Comparison of ENCODE assay signal across 26 mouse cellular contexts in genomic region chr8:79081333-79081732, GRCm38 (mm10). TPM values are rescaled to one million over a fixed set of nuclear protein-coding genes. Genes with fewer than 3 reads are reported as not detected.
A peak's percentile ranks its signal among the peaks of the same experiment; 100 is the strongest.
DNase-seq lines count a peak whose midpoint lies in the region; ATAC-seq lines count a peak whose summit lies in the region.
"Had no signal": no experiment of that assay in that cellular context is flagged by ENCODE, and none has a peak within 500 bp of the region (broad histone marks: within the 10 kb centered on the region; RNA-seq: fewer than 3 reads in every experiment).

No protein-coding gene starts in this region.

- ATAC-seq in forebrain, embryonic 15.5 days (replicated peaks), result no peak
- no peak for ATAC-seq in hindbrain, embryonic 16.5 days
- no peak for ATAC-seq in neural tube, embryonic 13.5 days (ENCODE audit: low read depth)
- no peak for ATAC-seq in intestine, embryonic 16.5 days
- ATAC-seq: intestine, embryonic 15.5 days; midbrain, embryonic 13.5 days had no signal

- no peak overlapping the region for H3K4me3 ChIP-seq in forebrain, embryonic 15.5 days
- no peak overlapping the region for H3K4me3 ChIP-seq in forebrain, embryonic 10.5 days
- H3K4me3 ChIP-seq in hindbrain, embryonic 16.5 days (ENCODE audit: low read length), result no peak overlapping the region
- H3K4me3 ChIP-seq in hindbrain, embryonic 10.5 days, result no peak overlapping the region
- H3K4me3 ChIP-seq in neural tube, embryonic 13.5 days, result no peak overlapping the region
- no peak overlapping the region for H3K4me3 ChIP-seq in intestine, embryonic 16.5 days (ENCODE audit: low read length)
- H3K4me3 ChIP-seq: embryonic facial prominence, embryonic 13.5 days; hindbrain, embryonic 15.5 days; intestine, embryonic 15.5 days; left cerebral cortex, adult 2 months; limb, embryonic 13.5 days; megakaryocyte, embryonic 14.5 days; midbrain, embryonic 13.5 days; stomach, embryonic 15.5 days had no signal

- DNase-seq in forebrain, embryonic 10.5 days (ENCODE audit: extremely low spot score, low spot score), result no peak
- DNase-seq in hindbrain, embryonic 10.5 days (ENCODE audit: low spot score), result no peak
- DNase-seq in neural tube, embryonic 10.5 days (ENCODE audit: extremely low spot score, low spot score), result no peak
- no peak for DNase-seq in testis, postnatal 10 days (ENCODE audit: low spot score)
- DNase-seq: adrenal gland, adult 8-10 months; cerebellum, adult 11-12 months; cerebellum, adult 9-11 months; gastrocnemius, postnatal 10 days; kidney, adult 9 months; kidney, postnatal 14 days; lung, postnatal 4 days; right cerebral cortex, postnatal 25 days; thymus, postnatal 25 days had no signal

- H3K9ac ChIP-seq in forebrain, embryonic 15.5 days (replicated peaks), result no peak overlapping the region
- H3K9ac ChIP-seq in hindbrain, embryonic 16.5 days (ENCODE audit: low read depth, low read length), result no peak overlapping the region
- H3K9ac ChIP-seq in neural tube, embryonic 13.5 days, result no peak overlapping the region
- no peak overlapping the region for H3K9ac ChIP-seq in intestine, embryonic 16.5 days (ENCODE audit: low read depth, low read length)
- H3K9ac ChIP-seq: embryonic facial prominence, embryonic 13.5 days; hindbrain, embryonic 15.5 days; intestine, embryonic 15.5 days; limb, embryonic 13.5 days; midbrain, embryonic 13.5 days; stomach, embryonic 15.5 days had no signal

- 64% methylated on average over 4 of the region's 4 CpGs for WGBS in forebrain, embryonic 15.5 days
- 92% methylated on average over 4 of the region's 4 CpGs for WGBS in forebrain, embryonic 10.5 days
- WGBS in hindbrain, embryonic 16.5 days, result 79% methylated on average over 4 of the region's 4 CpGs
- 92% methylated on average over 4 of the region's 4 CpGs for WGBS in hindbrain, embryonic 10.5 days
- WGBS in neural tube, embryonic 13.5 days, result 92% methylated on average over 4 of the region's 4 CpGs
- WGBS in intestine, embryonic 16.5 days, result 78% methylated on average over 4 of the region's 4 CpGs

- peak overlapping the region; percentile 59; the same call in 1 of the 2 replicates for H3K27ac ChIP-seq in forebrain, embryonic 15.5 days (replicated peaks)
- H3K27ac ChIP-seq in forebrain, embryonic 10.5 days, result no peak overlapping the region
- peak overlapping the region; percentile 25; the same call in 1 of the 2 replicates for H3K27ac ChIP-seq in hindbrain, embryonic 16.5 days (ENCODE audit: low read depth, low read length)
- no peak overlapping the region for H3K27ac ChIP-seq in hindbrain, embryonic 10.5 days
- H3K27ac ChIP-seq in neural tube, embryonic 13.5 days (replicated peaks), result peak overlapping the region; percentile 49; the same call in 1 of the 2 replicates
- H3K27ac ChIP-seq in intestine, embryonic 16.5 days (ENCODE audit: low read length), result no peak overlapping the region
- H3K27ac ChIP-seq: embryonic facial prominence, embryonic 13.5 days; intestine, embryonic 15.5 days; left cerebral cortex, adult 2 months; limb, embryonic 13.5 days; midbrain, embryonic 13.5 days; stomach, embryonic 15.5 days had no signal

- no peaks in the 10 kb centered on the region for H3K9me3 ChIP-seq in forebrain, embryonic 15.5 days
- no peaks in the 10 kb centered on the region for H3K9me3 ChIP-seq in forebrain, embryonic 10.5 days
- no peaks in the 10 kb centered on the region for H3K9me3 ChIP-seq in hindbrain, embryonic 16.5 days (ENCODE audit: control insufficient read depth, low read length)
- H3K9me3 ChIP-seq in hindbrain, embryonic 10.5 days, result no peaks in the 10 kb centered on the region
- H3K9me3 ChIP-seq in neural tube, embryonic 13.5 days, result no peaks in the 10 kb centered on the region
- no peaks in the 10 kb centered on the region for H3K9me3 ChIP-seq in intestine, embryonic 16.5 days (ENCODE audit: control insufficient read depth, low read length)
- H3K9me3 ChIP-seq: embryonic facial prominence, embryonic 13.5 days; hindbrain, embryonic 15.5 days; intestine, embryonic 15.5 days; limb, embryonic 13.5 days; megakaryocyte, embryonic 14.5 days; midbrain, embryonic 13.5 days; stomach, embryonic 15.5 days had no signal

- no peaks in the 10 kb centered on the region for H3K27me3 ChIP-seq in forebrain, embryonic 15.5 days
- H3K27me3 ChIP-seq in forebrain, embryonic 10.5 days (ENCODE audit: poor library complexity, severe bottlenecking), result no peaks in the 10 kb centered on the region
- H3K27me3 ChIP-seq in hindbrain, embryonic 16.5 days (replicated peaks; ENCODE audit: control insufficient read depth, insufficient read depth, low read length), result no peaks in the 10 kb centered on the region
- H3K27me3 ChIP-seq in hindbrain, embryonic 10.5 days (ENCODE audit: insufficient read depth, poor library complexity, severe bottlenecking), result no peaks in the 10 kb centered on the region
- H3K27me3 ChIP-seq in neural tube, embryonic 13.5 days, result no peaks in the 10 kb centered on the region
- no peaks in the 10 kb centered on the region for H3K27me3 ChIP-seq in intestine, embryonic 16.5 days (replicated peaks; ENCODE audit: control insufficient read depth, insufficient read depth, low read length)
- H3K27me3 ChIP-seq: embryonic facial prominence, embryonic 13.5 days; hindbrain, embryonic 15.5 days; intestine, embryonic 15.5 days; limb, embryonic 13.5 days; megakaryocyte, embryonic 14.5 days; midbrain, embryonic 13.5 days; stomach, embryonic 15.5 days had no signal

- peaks cover 52% of the 10 kb centered on the region for H3K4me1 ChIP-seq in forebrain, embryonic 15.5 days
- H3K4me1 ChIP-seq in forebrain, embryonic 10.5 days, result peaks cover 32% of the 10 kb centered on the region
- peaks cover 31% of the 10 kb centered on the region for H3K4me1 ChIP-seq in hindbrain, embryonic 16.5 days (ENCODE audit: control insufficient read depth, insufficient read depth, low read depth, low read length)
- H3K4me1 ChIP-seq in hindbrain, embryonic 10.5 days (replicated peaks), result peaks cover 37% of the 10 kb centered on the region
- H3K4me1 ChIP-seq in neural tube, embryonic 13.5 days (replicated peaks), result peaks cover 60% of the 10 kb centered on the region
- peaks cover 16% of the 10 kb centered on the region; the same call in 1 of the 2 replicates for H3K4me1 ChIP-seq in intestine, embryonic 16.5 days (ENCODE audit: control insufficient read depth, insufficient read depth, low read length)

- H3K4me2 ChIP-seq in forebrain, embryonic 15.5 days (replicated peaks), result no peak overlapping the region
- no peak overlapping the region for H3K4me2 ChIP-seq in hindbrain, embryonic 16.5 days (ENCODE audit: low read length)
- no peak overlapping the region for H3K4me2 ChIP-seq in neural tube, embryonic 13.5 days
- no peak overlapping the region for H3K4me2 ChIP-seq in intestine, embryonic 16.5 days (ENCODE audit: low read depth, low read length)
- H3K4me2 ChIP-seq: embryonic facial prominence, embryonic 13.5 days; hindbrain, embryonic 15.5 days; intestine, embryonic 15.5 days; limb, embryonic 13.5 days; liver, embryonic 11.5 days; midbrain, embryonic 13.5 days; stomach, embryonic 15.5 days had no signal

- H3K36me3 ChIP-seq in forebrain, embryonic 15.5 days, result peaks cover 2% of the 10 kb centered on the region
- peaks cover 83% of the 10 kb centered on the region for H3K36me3 ChIP-seq in forebrain, embryonic 10.5 days (replicated peaks)
- no peaks in the 10 kb centered on the region for H3K36me3 ChIP-seq in hindbrain, embryonic 16.5 days (ENCODE audit: control insufficient read depth, insufficient read depth, low read length)
- H3K36me3 ChIP-seq in hindbrain, embryonic 10.5 days, result peaks cover 81% of the 10 kb centered on the region
- H3K36me3 ChIP-seq in neural tube, embryonic 13.5 days, result peaks cover 17% of the 10 kb centered on the region
- H3K36me3 ChIP-seq in intestine, embryonic 16.5 days (ENCODE audit: control insufficient read depth, insufficient read depth, low read length), result no peaks in the 10 kb centered on the region; the same call in 1 of the 2 replicates
- H3K36me3 ChIP-seq: hindbrain, embryonic 15.5 days; intestine, embryonic 15.5 days had no signal

RNA-seq across cellular contexts. Expression of gene Zfp827, which starts 53.1 kb away (rescaled TPM):
- polyA plus RNA-seq in forebrain, embryonic 15.5 days (2015; fragmentation: Nextera tagmentation; extraction: Ambion mirVana), result 10.9 and 11.5 TPM in 2 replicates
- 5.9 and 7.7 TPM in 2 replicates for polyA plus RNA-seq in forebrain, embryonic 10.5 days (2016; fragmentation: Nextera tagmentation; extraction: Ambion mirVana)
- 9.2 and 10.1 TPM in 2 replicates for polyA plus RNA-seq in hindbrain, embryonic 16.5 days (2015; fragmentation: Nextera tagmentation; extraction: Ambion mirVana)
- 4.7 and 6.2 TPM in 2 replicates for polyA plus RNA-seq in hindbrain, embryonic 10.5 days (2016; fragmentation: Nextera tagmentation; extraction: Ambion mirVana)
- 11.0 and 13.0 TPM in 2 replicates for polyA plus RNA-seq in neural tube, embryonic 13.5 days (2015; fragmentation: Nextera tagmentation; extraction: Ambion mirVana)
- 5.1 and 5.2 TPM in 2 replicates for polyA plus RNA-seq in intestine, embryonic 16.5 days (2015; fragmentation: Nextera tagmentation; extraction: Ambion mirVana)

Comparison
In these comparisons a context has a peak if more than half of its experiments do, and no peak if none do; other contexts are left out.
1. H3K27ac ChIP-seq: peak in forebrain, embryonic 15.5 days (single experiment), hindbrain, embryonic 16.5 days (single experiment) and neural tube, embryonic 13.5 days (single experiment); none in forebrain, embryonic 10.5 days (single experiment), hindbrain, embryonic 10.5 days (single experiment) and intestine, embryonic 16.5 days (single experiment).